Mouse (Mus musculus): Measurements from ENCODE around the gene Psg19. TPM values are rescaled to one million over a fixed set of nuclear protein-coding genes. Genes with fewer than 3 reads are reported as not detected.
"Not testable (repeated sequence)": the region's sequence is repeated elsewhere in the genome, so short reads cannot be mapped to it uniquely, and the experiment has no call there.

The Psg19 gene
- polyA plus RNA-seq, 1 experiment: 8.5 TPM

DNA sequence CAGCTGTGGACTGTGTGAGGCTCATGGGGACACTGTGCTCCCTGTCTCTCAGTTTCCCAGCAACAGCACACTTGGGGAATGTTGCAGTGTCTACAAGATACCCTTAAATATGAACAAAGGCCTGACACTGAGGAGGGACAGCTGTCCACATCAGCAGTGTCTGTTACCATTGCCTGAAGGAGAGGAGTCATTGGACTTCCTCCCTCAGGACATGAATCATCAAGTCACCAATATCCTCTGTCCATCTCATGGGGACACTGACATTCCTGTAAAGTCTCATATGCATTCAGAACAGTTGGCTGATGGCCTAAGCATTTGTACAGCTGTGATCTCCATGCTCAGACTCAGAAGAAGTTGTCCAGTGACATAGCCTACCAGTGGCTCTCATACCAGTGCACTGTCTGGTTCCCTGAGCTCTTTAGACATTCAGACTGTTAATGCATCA, 19.0 kb downstream of the Psg19 start:
- H3K27me3 ChIP-seq (ENCODE audit: control insufficient read depth, insufficient read depth, low read length): no peaks in the 10 kb centered on the region
- no peaks in the 10 kb centered on the region for H3K36me3 ChIP-seq (ENCODE audit: control insufficient read depth, insufficient read depth, low read length)
- H3K4me3 ChIP-seq (ENCODE audit: control insufficient read depth, low read depth, low read length): no peak overlapping the region
- H3K27ac ChIP-seq (ENCODE audit: control insufficient read depth, insufficient read depth, low read depth, low read length): no peak overlapping the region
- no peak for TF ChIP-seq CTCF (IDR thresholded peaks at IDR 0.05; ENCODE audit: control insufficient read depth, insufficient read depth, insufficient replicate concordance, low read depth, low read length)
- TF ChIP-seq POLR2A (IDR thresholded peaks at IDR 0.05; ENCODE audit: control insufficient read depth, low read depth, low read length): no peak
- H3K4me1 ChIP-seq (ENCODE audit: control insufficient read depth, insufficient read depth, low read length): no peaks in the 10 kb centered on the region

DNA sequence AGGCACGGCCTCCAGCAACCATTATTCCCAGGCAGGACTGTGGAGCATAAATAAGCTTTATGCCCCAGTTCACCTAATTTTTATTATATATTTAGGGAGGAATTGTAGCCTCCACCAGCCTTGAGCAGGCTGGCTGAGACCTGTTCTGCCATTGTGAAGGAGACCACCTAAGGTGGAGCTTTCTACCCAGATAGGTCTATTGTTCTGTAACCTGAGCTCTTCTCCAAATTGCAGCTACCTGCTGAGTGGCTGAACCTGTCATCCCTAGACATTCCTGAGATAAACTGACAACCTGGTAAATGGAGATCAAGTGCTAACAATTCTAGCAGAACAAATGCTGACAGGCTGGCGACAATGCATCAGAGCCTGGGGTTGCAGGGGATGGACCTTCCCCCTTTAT, 35.4 kb downstream of the Psg19 start:
- not testable (repeated sequence) for H3K4me3 ChIP-seq (ENCODE audit: control insufficient read depth, low read depth, low read length); H3K27ac ChIP-seq (ENCODE audit: control insufficient read depth, insufficient read depth, low read depth, low read length); H3K4me1 ChIP-seq (ENCODE audit: control insufficient read depth, insufficient read depth, low read length); H3K36me3 ChIP-seq (ENCODE audit: control insufficient read depth, insufficient read depth, low read length); H3K27me3 ChIP-seq (ENCODE audit: control insufficient read depth, insufficient read depth, low read length)

DNA sequence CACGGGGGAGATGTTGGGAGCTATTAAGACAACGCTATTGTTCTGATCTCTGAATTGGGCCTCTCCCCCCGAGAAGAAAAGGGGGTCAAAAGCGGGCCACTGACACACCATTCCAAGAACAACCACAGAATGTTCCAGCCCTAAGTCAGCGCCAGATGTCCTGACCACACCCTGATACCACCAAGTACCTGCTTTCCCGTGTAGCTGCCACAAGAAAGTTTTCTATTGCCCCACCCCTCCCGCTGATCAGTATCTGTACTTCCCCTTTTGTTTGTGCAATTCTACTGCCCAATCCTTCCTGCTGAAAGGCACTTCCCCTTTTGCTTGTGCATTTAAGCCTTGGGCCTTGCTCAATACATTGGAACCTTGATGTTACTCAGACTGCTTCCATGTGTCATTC, 38.2 kb downstream of the Psg19 start:
- H3K4me3 ChIP-seq (ENCODE audit: control insufficient read depth, low read depth, low read length); H3K4me1 ChIP-seq (ENCODE audit: control insufficient read depth, insufficient read depth, low read length); H3K27ac ChIP-seq (ENCODE audit: control insufficient read depth, insufficient read depth, low read depth, low read length): not testable (repeated sequence)

DNA sequence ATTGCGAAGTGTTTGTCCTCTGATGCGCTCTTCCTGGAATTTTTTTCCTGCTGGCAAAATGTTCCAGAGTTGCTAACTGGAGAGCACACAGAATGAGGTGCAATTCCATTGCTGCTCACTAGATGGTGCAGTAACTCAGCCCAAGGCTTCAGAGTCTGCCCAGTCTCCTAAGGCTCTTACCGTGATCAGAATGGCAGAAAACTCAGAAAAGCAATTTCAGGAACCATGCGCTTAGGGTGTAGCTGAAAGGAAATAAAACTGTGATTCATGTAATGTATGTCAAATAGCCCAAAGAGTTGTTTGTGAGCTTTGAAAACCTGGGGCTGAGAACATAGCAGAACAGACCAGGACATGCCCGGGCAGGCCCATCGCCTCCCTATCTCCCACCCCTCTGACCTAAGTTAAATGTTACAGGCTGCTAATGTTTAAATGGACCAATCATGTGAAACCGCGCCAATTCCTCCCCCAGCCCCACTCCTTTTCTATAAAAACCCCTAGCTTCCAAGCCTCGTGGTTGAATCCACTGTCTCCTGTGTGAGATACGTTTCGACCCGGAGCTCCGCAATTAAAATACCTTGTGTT, 48.3 kb downstream of the Psg19 start:
- TF ChIP-seq CTCF (IDR thresholded peaks at IDR 0.05; ENCODE audit: control insufficient read depth, insufficient read depth, insufficient replicate concordance, low read depth, low read length): peak; percentile 46; the same call in 1 of the 2 replicates
- H3K4me3 ChIP-seq (ENCODE audit: control insufficient read depth, low read depth, low read length); H3K27me3 ChIP-seq (ENCODE audit: control insufficient read depth, insufficient read depth, low read length); H3K36me3 ChIP-seq (ENCODE audit: control insufficient read depth, insufficient read depth, low read length); H3K27ac ChIP-seq (ENCODE audit: control insufficient read depth, insufficient read depth, low read depth, low read length); H3K4me1 ChIP-seq (ENCODE audit: control insufficient read depth, insufficient read depth, low read length): not testable (repeated sequence)

More for the DNA sequence above, 38.2 kb downstream of the Psg19 start:
- not testable (repeated sequence) for H3K36me3 ChIP-seq (ENCODE audit: control insufficient read depth, insufficient read depth, low read length); H3K27me3 ChIP-seq (ENCODE audit: control insufficient read depth, insufficient read depth, low read length)

DNA sequence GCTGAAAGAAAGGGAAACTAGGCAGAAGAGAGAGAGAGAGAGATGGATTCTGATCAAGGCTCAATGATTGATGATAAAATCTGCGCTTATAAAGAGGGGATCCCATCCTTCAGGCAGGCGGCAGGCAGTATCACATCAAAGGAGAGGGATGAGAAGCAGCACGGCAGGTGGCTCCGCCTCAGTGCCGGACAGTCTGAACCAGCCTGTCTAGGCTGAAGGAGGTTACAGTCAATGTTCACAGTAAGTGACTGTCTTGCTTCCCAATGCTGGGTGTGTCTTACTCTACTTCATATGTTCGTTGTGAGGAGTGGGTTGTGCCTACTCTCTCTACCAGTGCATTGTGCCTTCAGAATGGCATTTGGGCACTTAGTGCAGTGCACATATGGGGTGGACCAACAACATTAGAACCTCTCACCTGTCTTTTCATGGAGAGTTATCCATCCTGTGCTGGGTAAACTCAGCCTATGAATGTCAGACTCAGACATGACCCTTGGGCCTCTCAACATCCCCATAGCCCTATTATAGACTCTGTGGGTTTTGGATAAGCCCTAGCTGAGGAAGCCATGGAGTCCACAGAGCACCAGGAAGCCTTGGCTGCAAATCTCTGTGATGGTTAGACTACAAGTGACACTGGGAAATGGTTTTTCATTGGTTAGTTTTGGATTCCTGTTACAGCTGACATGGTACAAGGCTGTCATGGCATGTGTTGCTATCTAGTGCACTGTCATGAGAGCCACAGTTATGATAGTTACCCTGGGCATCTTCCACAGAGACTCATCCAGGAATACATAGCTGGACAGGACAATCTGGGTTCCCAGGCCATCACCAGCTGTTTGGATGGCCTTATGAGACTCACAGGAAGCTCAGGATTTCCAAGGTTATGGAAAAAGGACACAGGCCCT, 49.1 kb downstream of the Psg19 start:
- Histone ChIP-seq H3K36me3 (ENCODE audit: control insufficient read depth, insufficient read depth, low read length) (no peaks in the 10 kb centered on the region), H3K4me3 (ENCODE audit: control insufficient read depth, low read depth, low read length) (no peak overlapping the region), H3K4me1 (ENCODE audit: control insufficient read depth, insufficient read depth, low read length) (no peaks in the 10 kb centered on the region), H3K27me3 (ENCODE audit: control insufficient read depth, insufficient read depth, low read length) (no peaks in the 10 kb centered on the region), H3K27ac (ENCODE audit: control insufficient read depth, insufficient read depth, low read depth, low read length) (no peak overlapping the region)
- TF ChIP-seq POLR2A (IDR thresholded peaks at IDR 0.05; ENCODE audit: control insufficient read depth, low read depth, low read length): no peak
- no peak for TF ChIP-seq CTCF (IDR thresholded peaks at IDR 0.05; ENCODE audit: control insufficient read depth, insufficient read depth, insufficient replicate concordance, low read depth, low read length)

DNA sequence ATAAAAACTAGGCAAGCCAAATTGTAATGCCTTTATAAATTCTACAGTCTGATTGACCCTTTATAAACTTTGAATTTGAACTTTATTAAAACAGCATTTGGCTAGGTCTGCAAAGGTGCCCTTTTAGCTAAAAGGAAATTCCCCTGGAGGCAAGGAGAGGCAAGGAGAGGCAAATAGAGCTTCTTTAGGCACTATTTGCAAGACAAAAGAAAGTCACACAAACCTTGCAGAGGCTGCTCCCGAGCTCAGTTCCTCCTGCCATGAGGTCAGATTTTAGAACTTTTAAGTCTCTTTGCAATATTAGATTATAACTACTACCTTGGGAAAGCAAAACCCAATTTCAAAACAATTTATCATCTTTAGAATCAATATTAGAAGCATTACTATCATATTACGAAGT, 50.9 kb downstream of the Psg19 start:
- H3K4me3 ChIP-seq (ENCODE audit: control insufficient read depth, low read depth, low read length); H3K36me3 ChIP-seq (ENCODE audit: control insufficient read depth, insufficient read depth, low read length); H3K4me1 ChIP-seq (ENCODE audit: control insufficient read depth, insufficient read depth, low read length); H3K27me3 ChIP-seq (ENCODE audit: control insufficient read depth, insufficient read depth, low read length); H3K27ac ChIP-seq (ENCODE audit: control insufficient read depth, insufficient read depth, low read depth, low read length): not testable (repeated sequence)

DNA sequence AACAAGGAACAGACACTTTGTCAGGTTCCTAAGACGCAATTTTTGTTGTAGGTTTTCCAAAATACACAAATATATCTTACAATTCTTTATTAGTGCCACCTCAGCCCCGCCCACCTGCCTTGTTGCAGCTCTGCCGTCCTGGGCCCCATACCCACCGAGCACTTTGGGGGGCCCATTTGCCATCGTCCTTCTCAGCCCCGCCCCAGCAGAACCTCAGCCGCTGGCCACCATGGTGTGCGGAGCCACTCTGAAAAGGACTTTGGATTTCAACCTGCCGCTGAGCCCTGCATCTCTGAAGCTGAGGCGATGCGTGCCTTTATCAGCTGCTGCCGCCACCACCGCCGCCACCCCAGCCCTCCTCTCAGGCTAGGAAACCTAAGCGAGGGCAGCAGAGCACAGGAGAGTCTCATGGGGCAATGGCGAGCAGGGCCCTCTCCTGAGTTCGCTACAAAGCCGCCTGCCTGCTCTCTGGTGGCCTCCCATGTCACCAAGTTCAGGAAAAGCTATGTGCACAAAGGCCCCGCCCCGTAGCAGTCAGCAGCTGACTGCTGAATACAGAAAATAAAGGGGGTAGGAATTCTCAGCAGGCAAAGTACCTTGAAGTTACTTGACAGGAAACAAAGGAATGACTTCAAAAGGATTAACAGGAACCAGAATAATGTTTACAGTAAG, 52.0 kb downstream of the Psg19 start:
- Histone ChIP-seq H3K27me3 (ENCODE audit: control insufficient read depth, insufficient read depth, low read length) (no peaks in the 10 kb centered on the region), H3K27ac (ENCODE audit: control insufficient read depth, insufficient read depth, low read depth, low read length) (no peak overlapping the region), H3K4me1 (ENCODE audit: control insufficient read depth, insufficient read depth, low read length) (no peaks in the 10 kb centered on the region), H3K4me3 (ENCODE audit: control insufficient read depth, low read depth, low read length) (no peak overlapping the region), H3K36me3 (ENCODE audit: control insufficient read depth, insufficient read depth, low read length) (no peaks in the 10 kb centered on the region)
- TF ChIP-seq POLR2A (IDR thresholded peaks at IDR 0.05; ENCODE audit: control insufficient read depth, low read depth, low read length) (no peak), CTCF (IDR thresholded peaks at IDR 0.05; ENCODE audit: control insufficient read depth, insufficient read depth, insufficient replicate concordance, low read depth, low read length) (no peak)

Other genes starting within 250 kb of the Psg19 start
- gene Psg27, start 231.2 kb downstream of the Psg19 start, polyA plus RNA-seq (2012; rRNA removed): not detected in 2 replicates
- gene Psg23, start 182.0 kb downstream of the Psg19 start, polyA plus RNA-seq (2012; rRNA removed): not detected in 2 replicates
- not detected in 2 replicates for gene Psg21, start 141.8 kb downstream of the Psg19 start, polyA plus RNA-seq (2012; rRNA removed)
- gene Psg20, start 112.3 kb downstream of the Psg19 start, polyA plus RNA-seq (2012; rRNA removed): not detected in 2 replicates
- 0.17 and 0.21 TPM in 2 replicates for gene Psg22, start 80.4 kb downstream of the Psg19 start, polyA plus RNA-seq (2012; rRNA removed)
- gene Psg17, start 23.1 kb upstream of the Psg19 start, polyA plus RNA-seq (2012; rRNA removed): 1.1 and 2.3 TPM in 2 replicates
- 0.63 and 0.94 TPM in 2 replicates for gene Mill2, start 41.4 kb upstream of the Psg19 start, polyA plus RNA-seq (2012; rRNA removed)
- 0.14 TPM in 1 of 2 replicates, not detected in the other for gene Pglyrp1, start 72.8 kb upstream of the Psg19 start, polyA plus RNA-seq (2012; rRNA removed)
- 23.8 and 26.8 TPM in 2 replicates for gene Ccdc61, start 111.9 kb upstream of the Psg19 start, polyA plus RNA-seq (2012; rRNA removed)
- 2.4 TPM in 2 replicates for gene Nova2, start 127.4 kb upstream of the Psg19 start, polyA plus RNA-seq (2012; rRNA removed)
- 0.08 and 0.10 TPM in 2 replicates for gene Nanos2, start 188.9 kb upstream of the Psg19 start, polyA plus RNA-seq (2012; rRNA removed)
- 35.6 and 42.9 TPM in 2 replicates for gene Mypop, start 192.7 kb upstream of the Psg19 start, polyA plus RNA-seq (2012; rRNA removed)
- gene Irf2bp1, start 205.5 kb upstream of the Psg19 start, polyA plus RNA-seq (2012; rRNA removed): 4.9 and 5.4 TPM in 2 replicates
- gene Foxa3, start 225.0 kb upstream of the Psg19 start, polyA plus RNA-seq (2012; rRNA removed): 2.1 and 2.3 TPM in 2 replicates
- gene Sympk, start 225.9 kb upstream of the Psg19 start, polyA plus RNA-seq (2012; rRNA removed): 196 and 222 TPM in 2 replicates

Measured in testis, adult 2 months (tissue).